Mouse (Mus musculus) heart, postnatal 36 days (tissue): ENCODE data around the gene Ciita. TPM values are rescaled to one million over a fixed set of nuclear protein-coding genes. Genes with fewer than 3 reads are reported as not detected.

ENCODE experiments used
- DNase-seq, 2 experiments: peaks; one replicate each; pipeline ENCODE4 v3.0.0; 2021 to 2022
- intact Hi-C: fragments of 180-260 bp; cut with DNase I; formaldehyde crosslinking; loops from one replicate; pipeline ENCODE4 v1.15.1; 2025
- total RNA-seq, 2 experiments: library from RNA; stranded (reverse); gene quantifications; 2 replicates each; pipeline ENCODE4 v1.2.3; 2021

The Ciita gene
- total RNA-seq, 2 experiments from 2014 or later, result 0.72 to 1.2 TPM

- DNase-seq, result no peak
- intact Hi-C loops, result no loop called here
Observed at GRCm38 (mm10) chr16:10468201-10468600, 11.7 kb upstream of the Ciita start.

GRCm38 (mm10) chr16:10471950-10472349, 7.9 kb upstream of the Ciita start:
- intact Hi-C loops, result no loop called here
- no peak for DNase-seq

- DNase-seq, result no peak
- intact Hi-C loops, result no loop called here
Observed at GRCm38 (mm10) chr16:10474956-10475355, 4.9 kb upstream of the Ciita start.

GRCm38 (mm10) chr16:10475919-10476318, 3.9 kb upstream of the Ciita start:
- DNase-seq, result no peak
- intact Hi-C loops, result no loop called here

GRCm38 (mm10) chr16:10482343-10482742, 2.5 kb downstream of the Ciita start:
- no peak for DNase-seq
- intact Hi-C loops, result no loop called here

GRCm38 (mm10) chr16:10486993-10487392, 7.1 kb downstream of the Ciita start:
- intact Hi-C loops, result no loop called here
- no peak for DNase-seq

GRCm38 (mm10) chr16:10487895-10488493, 8.1 kb downstream of the Ciita start:
- DNase-seq, result no peak
- intact Hi-C loops, result no loop called here

GRCm38 (mm10) chr16:10488769-10489481, 9.1 kb downstream of the Ciita start:
- intact Hi-C loops, result no loop called here

GRCm38 (mm10) chr16:10489483-10489882, 9.6 kb downstream of the Ciita start:
- DNase-seq, result no peak
- intact Hi-C loops, result no loop called here

More at GRCm38 (mm10) chr16:10488769-10489481, 9.1 kb downstream of the Ciita start:
- DNase-seq, result no peak

GRCm38 (mm10) chr16:10489904-10490457, 10.1 kb downstream of the Ciita start:
- DNase-seq, result no peak

GRCm38 (mm10) chr16:10490503-10491150, 10.8 kb downstream of the Ciita start:
- intact Hi-C loops, result no loop called here
- no peak for DNase-seq

More at GRCm38 (mm10) chr16:10489904-10490457, 10.1 kb downstream of the Ciita start:
- intact Hi-C loops, result no loop called here

GRCm38 (mm10) chr16:10491716-10492115, 11.9 kb downstream of the Ciita start:
- no peak for DNase-seq
- intact Hi-C loops, result no loop called here

- no peak for DNase-seq
- intact Hi-C loops, result no loop called here
Observed at GRCm38 (mm10) chr16:10492587-10492986, 12.7 kb downstream of the Ciita start.

- intact Hi-C loops, result no loop called here
Observed at GRCm38 (mm10) chr16:10495824-10496298, 16.0 kb downstream of the Ciita start.

GRCm38 (mm10) chr16:10498096-10498602, 18.3 kb downstream of the Ciita start:
- intact Hi-C loops, result no loop called here
- DNase-seq, result no peak

More at GRCm38 (mm10) chr16:10495824-10496298, 16.0 kb downstream of the Ciita start:
- DNase-seq, result no peak

- no peak for DNase-seq
- intact Hi-C loops, result no loop called here
Observed at GRCm38 (mm10) chr16:10499122-10499521, 19.3 kb downstream of the Ciita start.

GRCm38 (mm10) chr16:10501865-10502264, 22.0 kb downstream of the Ciita start:
- intact Hi-C loops, result no loop called here
- peak in 1 of 2 experiments; percentile 22 for DNase-seq

GRCm38 (mm10) chr16:10503058-10503457, 23.2 kb downstream of the Ciita start:
- DNase-seq, result no peak
- intact Hi-C loops, result no loop called here

GRCm38 (mm10) chr16:10507445-10507844, 27.6 kb downstream of the Ciita start:
- intact Hi-C loops, result no loop called here
- no peak for DNase-seq

GRCm38 (mm10) chr16:10508691-10509090, 28.8 kb downstream of the Ciita start:
- no peak for DNase-seq
- intact Hi-C loops, result no loop called here
